Mouse (Mus musculus) MEL (cell line): ENCODE data around the gene Shb. TPM values are rescaled to one million over a fixed set of nuclear protein-coding genes. Genes with fewer than 3 reads are reported as not detected.
A peak's percentile ranks its signal among the peaks of the same experiment; 100 is the strongest.

Source experiments
- DNase-seq: peaks from one replicate; pipeline ENCODE4 v3.0.0; 2011; ENCODE audit warnings: low read depth, low spot score
- H3K27ac ChIP-seq: 2 replicates; pipeline ENCODE4 v1.5.1; 2012; ENCODE audit warnings: low read depth, mild to moderate bottlenecking, control low read depth, low read length, moderate library complexity; ENCODE audit not compliant: control insufficient read depth
- H3K27me3 ChIP-seq, 2 experiments: fragments of 150-350 bp in 1 of 2; sonication (generic) in 1 of 2; 2 replicates each; pipeline ENCODE4 v1.6.1; 2012; ENCODE audit warnings: low read length in 2 of 2, mild to moderate bottlenecking in 2 of 2, improper control_type of control experiment in 1 of 2, moderate library complexity in 1 of 2; ENCODE audit not compliant: insufficient read depth in 2 of 2, control insufficient read depth in 1 of 2
- H3K36me3 ChIP-seq, 2 experiments: 2 replicates each; pipeline ENCODE4 v1.6.1; 2012 to 2014; ENCODE audit warnings: low read length in 2 of 2, improper control_type of control experiment in 1 of 2, inconsistent platforms in 1 of 2, mild to moderate bottlenecking in 1 of 2; ENCODE audit not compliant: insufficient read depth in 2 of 2, control insufficient read depth in 1 of 2
- H3K4me1 ChIP-seq, 2 experiments: fragments of 150-350 bp in 1 of 2; sonication (generic) in 1 of 2; 2 replicates each; pipeline ENCODE4 v1.6.1; 2012; ENCODE audit warnings: low read length in 2 of 2, improper control_type of control experiment in 1 of 2, mild to moderate bottlenecking in 1 of 2; ENCODE audit not compliant: insufficient read depth in 2 of 2, control insufficient read depth in 1 of 2
- H3K4me3 ChIP-seq, 2 experiments: fragments of 150-350 bp in 1 of 2; sonication (generic) in 1 of 2; 2 replicates each; pipeline ENCODE4 v1.5.1; 2012; ENCODE audit warnings: low read depth in 2 of 2, low read length in 2 of 2, mild to moderate bottlenecking in 2 of 2, moderate library complexity in 2 of 2, control low read depth in 1 of 2, improper control_type of control experiment in 1 of 2; ENCODE audit not compliant: control insufficient read depth in 1 of 2, insufficient read depth in 1 of 2
- H3K79me2 ChIP-seq: 2 replicates; pipeline ENCODE4 v1.6.1; 2012; ENCODE audit warnings: mild to moderate bottlenecking, low read length, moderate library complexity; ENCODE audit not compliant: control insufficient read depth, poor library complexity, insufficient read depth
- H3K9ac ChIP-seq: 2 replicates; pipeline ENCODE4 v1.6.1; 2012; ENCODE audit warnings: low read depth, mild to moderate bottlenecking, control low read depth, low read length, moderate library complexity; ENCODE audit not compliant: control insufficient read depth, poor library complexity, severe bottlenecking
- H3K9me3 ChIP-seq: fragments of 150-350 bp; sonication (generic); replicated peaks from 2 replicates; pipeline ENCODE4 v1.6.1; 2012; ENCODE audit warnings: mild to moderate bottlenecking, low read length, improper control_type of control experiment, moderate library complexity; ENCODE audit not compliant: insufficient read depth
- BHLHE40 ChIP-seq: IDR thresholded peaks from 2 replicates; pipeline ENCODE4 v1.6.1; 2012; ENCODE audit warnings: low read depth, mild to moderate bottlenecking, inconsistent platforms, low read length, improper control_type of control experiment, borderline replicate concordance
- CTCF ChIP-seq, 3 experiments: IDR thresholded peaks in 2 of 3; conservative IDR thresholded peaks in 1 of 3; 2 replicates each; pipeline ENCODE4 v1.5.1; 2011 to 2012; ENCODE audit warnings: low read length in 3 of 3, low read depth in 2 of 3, mild to moderate bottlenecking in 2 of 3, improper control_type of control experiment in 1 of 3, inconsistent platforms in 1 of 3, mixed read lengths in 1 of 3, moderate library complexity in 1 of 3; ENCODE audit not compliant: control insufficient read depth in 1 of 3, insufficient read depth in 1 of 3, poor library complexity in 1 of 3, severe bottlenecking in 1 of 3
- E2F4 ChIP-seq: IDR thresholded peaks from 2 replicates; pipeline ENCODE4 v1.6.1; 2011; ENCODE audit warnings: low read depth, low read length, improper control_type of control experiment, borderline replicate concordance
- EP300 ChIP-seq, 2 experiments: IDR thresholded peaks; 2 replicates each; pipeline ENCODE4 v1.6.1; 2011; ENCODE audit warnings: improper control_type of control experiment in 2 of 2, low read length in 2 of 2, low read depth in 1 of 2, mild to moderate bottlenecking in 1 of 2
- ETS1 ChIP-seq: IDR thresholded peaks from 2 replicates; pipeline ENCODE4 v1.6.1; 2012; ENCODE audit warnings: low read depth, mild to moderate bottlenecking, inconsistent platforms, low read length, improper control_type of control experiment, moderate library complexity
- GATA1 ChIP-seq: IDR thresholded peaks from 2 replicates; pipeline ENCODE4 v1.6.1; 2011; ENCODE audit warnings: low read depth, low read length, improper control_type of control experiment
- MAFK ChIP-seq: IDR thresholded peaks from 2 replicates; pipeline ENCODE4 v1.6.1; 2011; ENCODE audit warnings: low read depth, mild to moderate bottlenecking, low read length, improper control_type of control experiment, borderline replicate concordance
- MYB ChIP-seq: IDR thresholded peaks from 2 replicates; pipeline ENCODE4 v1.6.1; 2011; ENCODE audit warnings: mild to moderate bottlenecking, low read depth, low read length, improper control_type of control experiment
- NRF1 ChIP-seq: IDR thresholded peaks from 2 replicates; pipeline ENCODE4 v1.6.1; 2014; ENCODE audit warnings: low read depth, mild to moderate bottlenecking, inconsistent platforms, low read length, improper control_type of control experiment, moderate library complexity; ENCODE audit not compliant: poor library complexity, insufficient read depth, severe bottlenecking
- POLR2AphosphoS2 ChIP-seq: IDR thresholded peaks from 2 replicates; pipeline ENCODE4 v1.6.1; 2011; ENCODE audit warnings: low read length, improper control_type of control experiment
- RAD21 ChIP-seq: IDR thresholded peaks from 2 replicates; pipeline ENCODE4 v1.6.1; 2011; ENCODE audit warnings: mild to moderate bottlenecking, low read depth, low read length, improper control_type of control experiment
- TBP ChIP-seq: IDR thresholded peaks from 2 replicates; pipeline ENCODE4 v1.8.0; 2011; ENCODE audit warnings: low read depth, low read length, improper control_type of control experiment
- USF1 ChIP-seq: IDR thresholded peaks from 2 replicates; pipeline ENCODE4 v1.6.1; 2014; ENCODE audit warnings: low read depth, mild to moderate bottlenecking, inconsistent platforms, low read length, improper control_type of control experiment, moderate library complexity
- USF2 ChIP-seq, 2 experiments: IDR thresholded peaks; 2 replicates each; pipeline ENCODE4 v1.6.1; 2011 to 2012; ENCODE audit warnings: improper control_type of control experiment in 2 of 2, low read length in 2 of 2, borderline replicate concordance in 1 of 2, inconsistent platforms in 1 of 2, low read depth in 1 of 2, mild to moderate bottlenecking in 1 of 2; ENCODE audit not compliant: insufficient read depth in 1 of 2
- ZMIZ1 ChIP-seq: IDR thresholded peaks from 2 replicates; pipeline ENCODE4 v1.6.1; 2012; ENCODE audit warnings: low read depth, mild to moderate bottlenecking, inconsistent platforms, low read length, improper control_type of control experiment, moderate library complexity
- polyA plus RNA-seq, 2 experiments: library from polyadenylated mRNA; stranded (reverse) in 1 of 2; unstranded in 1 of 2; fragments of >175 nt in 1 of 2; fragments of >200 nt in 1 of 2; gene quantifications; 2 replicates each; pipeline versions ENCODE4 v1.2.1 to v1.2.4; 2012; ENCODE audit warnings: low replicate concordance in 2 of 2, low read depth in 1 of 2; ENCODE audit not compliant: insufficient read length in 2 of 2, insufficient read depth in 1 of 2, missing spikeins in 1 of 2
- total RNA-seq: library from RNA; depleted of rRNA; stranded (reverse); fragments of 300-350 nt; gene quantifications from 2 replicates; pipeline ENCODE4 v1.2.3, GENCODE M21; 2012

The Shb gene
- total and polyA plus RNA-seq, 3 experiments: 5.2 to 13.9 TPM; not detected in 1

DNA sequence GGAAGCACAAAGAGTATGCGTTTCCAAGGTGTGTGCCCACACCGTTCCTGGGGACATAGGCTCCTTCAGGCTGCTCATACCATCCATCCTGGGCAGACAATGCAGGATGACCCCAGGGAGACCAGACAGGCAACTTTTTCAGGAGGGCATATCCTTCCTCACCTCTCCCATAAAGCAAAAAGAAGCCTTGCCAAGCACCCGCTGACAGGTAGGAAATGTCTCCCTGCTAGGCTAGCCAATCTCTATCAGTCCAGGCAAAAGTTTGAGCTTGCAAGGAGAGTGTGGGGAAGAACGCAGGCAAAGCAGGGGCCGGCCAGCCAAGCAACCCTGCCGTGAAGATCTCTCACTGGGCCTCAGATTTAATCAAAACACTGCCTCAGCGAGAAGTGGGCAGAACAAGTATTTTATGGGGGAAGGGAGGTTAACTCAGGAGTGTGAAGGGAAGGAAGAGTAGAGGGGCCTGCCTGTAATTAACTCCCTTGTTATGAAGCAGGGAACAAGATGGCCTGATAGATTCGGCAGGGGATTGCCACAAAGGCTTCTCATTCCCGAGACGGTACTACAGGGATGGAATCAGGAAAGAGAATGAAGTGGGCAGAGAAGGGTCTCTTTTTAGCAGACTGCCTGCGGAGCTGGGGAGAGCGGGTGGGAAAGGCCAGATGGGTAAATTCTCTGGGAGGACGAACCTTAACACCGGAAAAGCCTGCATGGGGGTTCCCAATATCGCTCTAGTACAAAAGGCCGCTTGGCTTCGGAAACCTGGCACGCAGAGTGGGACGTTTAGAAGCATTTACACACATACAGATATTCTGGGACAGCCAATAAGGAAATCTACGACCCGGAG lies 3.7 kb downstream of the Shb start:
- H3K4me1 ChIP-seq: peaks cover 4 to 16% of the 10 kb centered on the region in 2 experiments; a peak in 3 of 4 replicates
- H3K4me3 ChIP-seq: peak overlapping the region; percentile 57 to 90
- peak; percentile 33 for DNase-seq
- peak overlapping the region; percentile 15; the same call in 1 of the 2 replicates for H3K27ac ChIP-seq
- peaks cover 14% of the 10 kb centered on the region for H3K79me2 ChIP-seq
- H3K9me3 ChIP-seq: no peaks in the 10 kb centered on the region
- TF ChIP-seq EP300 (IDR thresholded peaks at IDR 0.05; ENCODE audit: low read depth in 1 of 2, low read length in 2 of 2): no peak
- TF ChIP-seq MYB: no peak
- no peak for TF ChIP-seq ZMIZ1
- TF ChIP-seq NRF1: no peak
- TF ChIP-seq BHLHE40: no peak
- TF ChIP-seq E2F4: no peak
- no peak for TF ChIP-seq POLR2AphosphoS2
- no peak for TF ChIP-seq USF2 (IDR thresholded peaks at IDR 0.05; ENCODE audit: borderline replicate concordance in 1 of 2, insufficient read depth in 1 of 2, low read depth in 1 of 2, low read length in 2 of 2)
- TF ChIP-seq ETS1: no peak
- TF ChIP-seq MAFK: no peak
- no peak for TF ChIP-seq GATA1
- no peak for TF ChIP-seq USF1
- TF ChIP-seq TBP: no peak
- H3K27me3 ChIP-seq: no peaks in the 10 kb centered on the region
- peak overlapping the region; percentile 86 for H3K9ac ChIP-seq
- H3K36me3 ChIP-seq: peaks cover 0 to 9% of the 10 kb centered on the region in 2 experiments; a peak in 2 of 4 replicates

DNA sequence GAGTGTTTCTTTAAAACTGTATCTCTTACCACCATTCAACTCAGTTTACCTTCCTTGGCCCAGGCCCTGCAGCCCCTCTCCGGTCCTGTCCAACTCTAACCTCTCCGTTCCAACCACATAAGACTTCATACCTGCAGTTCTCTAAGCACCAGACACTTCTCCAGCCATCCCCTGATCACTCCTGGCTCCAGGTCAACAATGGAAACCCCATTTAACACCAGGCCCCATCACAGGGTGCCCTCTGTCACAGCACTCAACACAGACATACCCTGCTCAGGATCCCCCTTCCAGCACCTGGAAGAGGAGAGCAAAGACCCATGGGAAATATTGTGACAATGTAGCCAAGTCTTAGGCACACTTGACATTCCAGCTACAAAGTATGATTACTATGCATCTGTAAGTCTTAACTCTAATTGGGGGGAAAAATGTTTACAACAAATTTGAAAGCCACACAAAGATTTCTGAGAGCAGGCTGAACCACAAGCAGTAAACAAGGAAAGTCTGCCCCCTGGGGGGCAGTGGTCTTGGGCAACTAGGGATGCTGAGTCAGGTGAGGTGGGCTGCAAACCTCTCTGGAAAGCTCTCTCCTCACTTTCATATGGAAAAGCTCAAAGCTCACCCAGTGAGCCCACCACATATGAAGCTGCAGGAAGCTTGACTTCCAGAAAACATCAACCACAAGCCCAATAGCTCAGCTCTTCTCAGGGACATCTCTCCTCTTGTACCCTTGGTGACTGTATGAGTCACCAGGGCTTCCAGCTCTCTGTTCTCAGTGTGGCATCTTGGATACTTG lies 4.5 kb downstream of the Shb start:
- peaks cover 0 to 12% of the 10 kb centered on the region in 2 experiments; a peak in 3 of 4 replicates for H3K36me3 ChIP-seq
- no peaks in the 10 kb centered on the region for H3K9me3 ChIP-seq
- H3K27ac ChIP-seq: no peak overlapping the region
- peaks cover 14% of the 10 kb centered on the region for H3K79me2 ChIP-seq
- peak; percentile 22 for DNase-seq
- TF ChIP-seq RAD21 (peak; percentile 9; the same call in 1 of the 2 replicates), POLR2AphosphoS2 (no peak), CTCF (IDR thresholded peaks at IDR 0.05 in 2 of 3, conservative IDR thresholded peaks at IDR 0.05 in 1 of 3; ENCODE audit: control insufficient read depth in 1 of 3, insufficient read depth in 1 of 3, low read depth in 2 of 3, low read length in 3 of 3, poor library complexity in 1 of 3, severe bottlenecking in 1 of 3) (peak in 2 of 3 experiments; percentile 19 to 22; a peak in 3 of 6 replicates)
- TF ChIP-seq, all 39 proteins: peak for 2
- Histone ChIP-seq H3K4me1 (peaks cover 3 to 16% of the 10 kb centered on the region in 2 experiments; a peak in 3 of 4 replicates), H3K4me3 (peak overlapping the region in 1 of 2 experiments; percentile 90; a peak in 2 of 4 replicates), H3K9ac (no peak overlapping the region), H3K27me3 (no peaks in the 10 kb centered on the region)
